Mouse (Mus musculus) neutrophil, adult 59 days (primary cell): ENCODE results near the gene Olfr748. TPM values are rescaled to one million over a fixed set of nuclear protein-coding genes. Genes with fewer than 3 reads are reported as not detected.

ENCODE experiments used
- total RNA-seq, 2 experiments: library from RNA; stranded (reverse); gene quantifications; 1 replicate in 1 of 2; 2 replicates in 1 of 2; pipeline ENCODE4 v1.2.4; 2023

Gene Olfr748
- total RNA-seq, result not detected

GRCm38 (mm10) chr14:50707073-50707472 is at the start of gene Olfr748:
Olfr748 (plus strand) TSS chr14:50707373.

DNA sequence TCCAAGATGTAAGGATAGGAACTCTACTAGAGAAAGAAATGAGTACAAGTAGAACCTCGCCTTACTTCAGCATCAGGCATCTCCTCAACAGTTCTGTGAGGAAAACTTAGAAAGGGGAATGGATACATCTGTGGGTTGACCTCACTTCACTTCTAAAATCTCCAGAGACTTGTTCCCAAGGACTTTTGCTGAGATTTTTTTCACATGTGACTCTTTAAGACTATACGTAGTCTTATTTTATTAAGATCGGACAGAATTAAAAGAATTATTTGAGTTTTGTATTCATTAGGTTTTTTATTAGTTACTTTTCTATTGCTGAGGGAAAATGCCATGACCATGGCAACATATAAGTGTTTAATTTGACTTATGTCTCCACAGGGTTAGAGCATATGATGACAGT is 14.1 kb upstream of the Olfr748 start, which contains the start of gene Olfr747:
TSS of gene Olfr747 (minus strand) at position 101 of the 400 bp plus-strand sequence.

GRCm38 (mm10) chr14:50744994-50745393 is 37.8 kb downstream of the Olfr748 start, which contains the start of gene Olfr749:
Olfr749 (minus strand) TSS chr14:50745094.

Other genes with a start within 250 kb of the Olfr748 start
- not detected for gene Olfr741, start 234.6 kb upstream of the Olfr748 start, total RNA-seq
- not detected for gene Olfr742, start 203.8 kb upstream of the Olfr748 start, total RNA-seq
- gene Olfr743, start 185.5 kb upstream of the Olfr748 start, total RNA-seq, result not detected
- gene Olfr744, start 92.5 kb upstream of the Olfr748 start, total RNA-seq, result not detected
- not detected for gene Olfr745, start 68.0 kb upstream of the Olfr748 start, total RNA-seq
- gene Olfr746, start 60.3 kb upstream of the Olfr748 start, total RNA-seq, result not detected
- gene Olfr747, start 14.2 kb upstream of the Olfr748 start, total RNA-seq, result not detected
- gene Olfr749, start 37.7 kb downstream of the Olfr748 start, total RNA-seq, result not detected
- gene Ttc5, start 78.1 kb downstream of the Olfr748 start, total RNA-seq, result 10 to 100 TPM; 29.5 to 35.8 TPM
- gene Ccnb1ip1, start 100.4 kb downstream of the Olfr748 start, total RNA-seq, result not detected
- gene Parp2, start 100.5 kb downstream of the Olfr748 start, total RNA-seq, result 10 to 100 TPM; 24.8 to 32.1 TPM
- 10 to 100 TPM; 44.4 to 66.7 TPM for gene Tep1, start 163.2 kb downstream of the Olfr748 start, total RNA-seq
- under 1 TPM in 1 of 2 experiments, not detected in 1; 0.33 TPM for gene Klhl33, start 190.1 kb downstream of the Olfr748 start, total RNA-seq
- 10 to 100 TPM; 19.2 to 25.5 TPM for gene Osgep, start 217.5 kb downstream of the Olfr748 start, total RNA-seq
- 10 to 100 TPM; 18.4 to 22.9 TPM for gene Apex1, start 217.6 kb downstream of the Olfr748 start, total RNA-seq
- 10 to 100 TPM; 54.5 to 86.3 TPM for gene Pip4p1, start 223.5 kb downstream of the Olfr748 start, total RNA-seq
- 10 to 100 TPM; 65.2 to 70.9 TPM for gene Pnp, start 223.7 kb downstream of the Olfr748 start, total RNA-seq
- gene Gm49342, start 237.1 kb downstream of the Olfr748 start, total RNA-seq, result 10 to 100 TPM; 67.9 to 80.1 TPM
- 1 to 10 TPM; 5.8 to 7.4 TPM for gene Pnp2, start 248.6 kb downstream of the Olfr748 start, total RNA-seq